ENCODE assay signal across 23 mouse cellular contexts in genomic region chr7:29695231-29695630, GRCm38 (mm10). TPM values are rescaled to one million over a fixed set of nuclear protein-coding genes. Genes with fewer than 3 reads are reported as not detected.
"Had no signal": no experiment of that assay in that cellular context is flagged by ENCODE, and none has a peak within 500 bp of the region (broad histone marks: within the 10 kb centered on the region; RNA-seq: fewer than 3 reads in every experiment).

No protein-coding gene starts in this region.

RNA-seq across cellular contexts. Expression of gene Catsperg2, which starts 31.6 kb away (rescaled TPM):
- total RNA-seq: heart, postnatal 10 days; heart, postnatal 14 days; heart, postnatal 25 days; heart, postnatal 36 days; heart, postnatal 4 days; hematopoietic stem cell, adult 5-6 weeks; left cerebral cortex, adult 18-20 months had no signal
- polyA plus RNA-seq: heart, embryonic 13.5 days; heart, embryonic 14.5 days; heart, embryonic 15.5 days; heart, embryonic 16.5 days; heart, postnatal 0 days; hindbrain, embryonic 11.5 days; inflammation-experienced regulatory T-cells, adult 6 months; intestine, embryonic 14.5 days; intestine, embryonic 15.5 days; intestine, embryonic 16.5 days; intestine, postnatal 0 days; kidney, adult 2 months; kidney, embryonic 14.5 days; kidney, embryonic 15.5 days; kidney, embryonic 16.5 days; kidney, postnatal 0 days had no signal
